Mouse (Mus musculus) cortical plate, adult 2 months (tissue): Measurements from ENCODE around the gene Olfr715.
"Not testable (repeated sequence)": the region's sequence is repeated elsewhere in the genome, so short reads cannot be mapped to it uniquely, and the experiment has no call there.

Experiments used
- CTCF ChIP-seq: fragments of 200-500 bp; IDR thresholded peaks from 2 replicates; pipeline ENCODE4 v1.5.1; 2011; ENCODE audit warnings: mild to moderate bottlenecking, control low read depth, low read length; ENCODE audit not compliant: insufficient read depth; ENCODE audit errors: extremely low read depth
- POLR2A ChIP-seq: fragments of 200-500 bp; IDR thresholded peaks from 2 replicates; pipeline ENCODE4 v1.6.1; 2011; ENCODE audit warnings: mild to moderate bottlenecking, low read length, control low read depth; ENCODE audit not compliant: insufficient read depth; ENCODE audit errors: extremely low read depth

- not testable (repeated sequence) for TF ChIP-seq CTCF, POLR2A
These were observed 20.6 kb downstream of the Olfr715 start, which contains the start of gene Olfr715b for GRCm38 (mm10) chr7:107110269-107110668.
